Mouse (Mus musculus) kidney, adult 2 months (tissue): ENCODE results near the gene Adamts17. TPM values are rescaled to one million over a fixed set of nuclear protein-coding genes. Genes with fewer than 3 reads are reported as not detected.

ENCODE experiments used
- DNase-seq: peaks from one replicate; pipeline ENCODE4 v3.0.0; 2021
- H3K27ac ChIP-seq: fragments of 200-500 bp; 2 replicates; pipeline ENCODE4 v1.5.1; 2012; ENCODE audit warnings: low read depth, low read length, control low read depth, inconsistent platforms; ENCODE audit not compliant: insufficient read depth
- H3K27me3 ChIP-seq: fragments of 200-500 bp; replicated peaks from 2 replicates; pipeline ENCODE4 v1.6.1; 2012; ENCODE audit warnings: mild to moderate bottlenecking, moderate library complexity, low read length, inconsistent platforms; ENCODE audit not compliant: control insufficient read depth, insufficient read depth
- H3K36me3 ChIP-seq: fragments of 200-500 bp; 2 replicates; pipeline ENCODE4 v1.6.1; 2012; ENCODE audit warnings: mild to moderate bottlenecking, moderate library complexity, low read length, inconsistent platforms; ENCODE audit not compliant: control insufficient read depth, insufficient read depth
- H3K4me1 ChIP-seq: fragments of 200-500 bp; 2 replicates; pipeline ENCODE4 v1.6.1; 2011; ENCODE audit warnings: low read length; ENCODE audit not compliant: control insufficient read depth, insufficient read depth
- H3K4me3 ChIP-seq: fragments of 200-500 bp; 2 replicates; pipeline ENCODE4 v1.5.1; 2011; ENCODE audit warnings: mild to moderate bottlenecking, low read depth, low read length, control low read depth; ENCODE audit not compliant: insufficient read depth
- CTCF ChIP-seq: fragments of 200-500 bp; conservative IDR thresholded peaks from 2 replicates; pipeline ENCODE4 v1.5.1; 2011; ENCODE audit warnings: low read depth, mild to moderate bottlenecking, control low read depth, low read length, moderate library complexity, mixed read lengths; ENCODE audit not compliant: insufficient read depth, insufficient read length
- POLR2A ChIP-seq: fragments of 200-500 bp; IDR thresholded peaks from one replicate; pipeline ENCODE4 v1.6.1; 2011; ENCODE audit warnings: low read depth, low read length, control low read depth
- WGBS: fragments of 180-500 bp; shearing (Covaris S2); methylation state at CpG from one replicate; pipeline ENCODE4 v1.1.7; 2018; 5-methylcytosine and 5-hydroxymethylcytosine counted together
- polyA plus RNA-seq: library from polyadenylated mRNA; depleted of rRNA; stranded (reverse); fragments of >200 nt; gene quantifications from 2 replicates; pipeline ENCODE4 v1.2.3, GENCODE M21; 2012

The Adamts17 gene
- polyA plus RNA-seq, 1 experiment: 0.17 TPM

DNA sequence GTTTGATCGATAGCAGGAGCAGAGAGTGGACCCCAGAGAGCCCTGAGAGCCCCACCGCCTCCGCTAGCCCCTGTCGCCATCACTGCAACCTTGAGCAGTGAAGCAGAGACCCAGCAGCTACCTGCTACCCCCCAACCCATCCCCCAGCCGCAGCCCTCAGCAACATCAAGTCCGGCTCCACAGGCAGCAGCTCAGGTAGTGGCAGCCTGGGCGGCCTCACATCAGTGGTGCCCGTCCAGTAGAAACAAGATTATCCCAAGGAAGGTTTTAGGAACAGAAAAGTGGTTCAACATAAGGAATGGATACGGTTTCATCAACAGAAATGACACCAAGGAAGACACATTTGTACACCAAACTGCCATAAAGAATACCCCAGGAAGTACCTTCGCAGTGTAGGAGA lies 243.2 kb downstream of the Adamts17 start:
- Histone ChIP-seq H3K27me3 (no peaks in the 10 kb centered on the region), H3K4me3 (no peak overlapping the region), H3K4me1 (no peaks in the 10 kb centered on the region), H3K36me3 (no peaks in the 10 kb centered on the region), H3K27ac (no peak overlapping the region)
- DNase-seq: no peak
- 87% methylated on average over 10 of the region's 10 CpGs for WGBS
- TF ChIP-seq POLR2A (no peak), CTCF (no peak)

- Histone ChIP-seq H3K27me3 (no peaks in the 10 kb centered on the region), H3K4me1 (no peaks in the 10 kb centered on the region), H3K4me3 (no peak overlapping the region), H3K27ac (no peak overlapping the region), H3K36me3 (no peaks in the 10 kb centered on the region)
- no peak for TF ChIP-seq POLR2A
- TF ChIP-seq CTCF: no peak
- DNase-seq: no peak
- WGBS: 76% methylated on average over 6 of the region's 6 CpGs
These were observed 248.2 kb downstream of the Adamts17 start for GRCm38 (mm10) chr7:67087759-67088158.

GRCm38 (mm10) chr7:67097096-67097495 lies 257.6 kb downstream of the Adamts17 start:
- no peaks in the 10 kb centered on the region for H3K36me3 ChIP-seq
- no peak overlapping the region for H3K27ac ChIP-seq
- no peaks in the 10 kb centered on the region for H3K27me3 ChIP-seq
- DNase-seq: no peak
- TF ChIP-seq CTCF: no peak
- TF ChIP-seq POLR2A: no peak
- no peaks in the 10 kb centered on the region for H3K4me1 ChIP-seq
- no peak overlapping the region for H3K4me3 ChIP-seq
- 85% methylated on average over 2 of the region's 2 CpGs for WGBS

GRCm38 (mm10) chr7:67101418-67101973 lies 262.0 kb downstream of the Adamts17 start:
- TF ChIP-seq POLR2A (no peak), CTCF (no peak)
- Histone ChIP-seq H3K36me3 (no peaks in the 10 kb centered on the region), H3K4me3 (no peak overlapping the region), H3K27ac (no peak overlapping the region), H3K4me1 (no peaks in the 10 kb centered on the region), H3K27me3 (no peaks in the 10 kb centered on the region)
- DNase-seq: no peak
- WGBS: 72% methylated on average over 3 of the region's 3 CpGs

DNA sequence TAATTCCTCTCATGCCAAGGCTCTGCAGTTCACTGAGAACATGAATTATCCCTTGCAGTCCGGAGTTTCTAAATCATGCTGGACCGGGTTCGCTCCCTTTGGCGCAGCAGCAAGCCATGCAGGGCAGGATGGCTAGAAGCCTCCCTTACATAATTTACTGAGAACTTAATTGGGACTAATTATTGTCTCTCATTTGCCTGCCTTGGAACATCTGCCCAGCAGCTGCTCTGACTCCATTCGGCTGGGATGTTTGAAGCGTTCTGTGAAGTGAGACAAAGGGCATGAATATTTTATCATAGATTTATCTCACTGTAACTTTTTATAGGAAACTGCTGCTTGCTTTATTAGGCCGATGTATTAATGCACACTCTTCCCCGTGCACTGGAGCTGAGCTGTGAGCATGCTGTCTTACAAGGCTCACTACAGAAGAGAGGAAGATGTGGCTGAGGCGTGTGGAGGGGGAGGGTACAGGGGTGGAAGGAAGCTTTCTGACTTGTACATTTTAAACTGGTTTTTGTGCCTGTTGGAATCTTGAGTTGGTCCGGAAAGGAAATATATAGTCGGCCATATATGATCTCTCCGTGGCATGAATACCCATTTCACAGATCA lies 271.1 kb downstream of the Adamts17 start:
- WGBS: 76% methylated on average over 12 of the region's 12 CpGs
- no peaks in the 10 kb centered on the region for H3K36me3 ChIP-seq
- peak; percentile 9 for DNase-seq
- TF ChIP-seq CTCF (no peak), POLR2A (no peak)
- H3K27me3 ChIP-seq: no peaks in the 10 kb centered on the region
- H3K4me1 ChIP-seq: no peaks in the 10 kb centered on the region
- no peak overlapping the region for H3K4me3 ChIP-seq
- no peak overlapping the region for H3K27ac ChIP-seq

GRCm38 (mm10) chr7:67112495-67113216 lies 273.1 kb downstream of the Adamts17 start:
- Histone ChIP-seq H3K27me3 (no peaks in the 10 kb centered on the region), H3K4me1 (no peaks in the 10 kb centered on the region), H3K36me3 (no peaks in the 10 kb centered on the region), H3K4me3 (no peak overlapping the region), H3K27ac (no peak overlapping the region)
- DNase-seq: peak; percentile 14
- TF ChIP-seq CTCF (no peak), POLR2A (no peak)
- WGBS: 50% methylated on average over 14 of the region's 14 CpGs

- Histone ChIP-seq H3K4me3 (no peak overlapping the region), H3K27ac (no peak overlapping the region), H3K4me1 (no peaks in the 10 kb centered on the region), H3K36me3 (no peaks in the 10 kb centered on the region), H3K27me3 (no peaks in the 10 kb centered on the region)
- TF ChIP-seq POLR2A: no peak
- TF ChIP-seq CTCF: no peak
- no peak for DNase-seq
- 86% methylated on average over 3 of the region's 3 CpGs for WGBS
These were observed 274.5 kb downstream of the Adamts17 start for GRCm38 (mm10) chr7:67114056-67114455.
